Mouse (Mus musculus) CH12.LX (cell line): ENCODE measurements at regions not wholly inside any gene's neighbourhood (a gene's known extent, or its start where the extent isn't known, plus 50 kb on each side); places are given as distances from the start of the nearest gene placed in this dataset.

Experiments used
- DNase-seq: peaks from one replicate; pipeline ENCODE4 v3.0.0-alpha.2; 2013; ENCODE audit errors: extremely low read depth
- H3K27ac ChIP-seq: 2 replicates; pipeline ENCODE4 v1.5.1; 2012; ENCODE audit warnings: low read depth, mild to moderate bottlenecking, control low read depth, moderate library complexity; ENCODE audit not compliant: insufficient read depth
- H3K27me3 ChIP-seq: replicated peaks from 2 replicates; pipeline ENCODE3; 2012; ENCODE audit warnings: inconsistent platforms
- H3K36me3 ChIP-seq, 2 experiments: replicated peaks in 1 of 2; 2 replicates each; pipeline versions ENCODE3 to v1.6.1; 2012; ENCODE audit warnings: inconsistent platforms in 1 of 2, low read length in 1 of 2, mild to moderate bottlenecking in 1 of 2, mixed read lengths in 1 of 2, moderate library complexity in 1 of 2; ENCODE audit not compliant: control insufficient read depth in 1 of 2, insufficient read depth in 1 of 2
- H3K4me1 ChIP-seq, 2 experiments: 2 replicates each; pipeline ENCODE4 v1.6.1; 2012; ENCODE audit warnings: inconsistent platforms in 1 of 2, moderate library complexity in 1 of 2; ENCODE audit not compliant: insufficient read depth in 2 of 2, control insufficient read depth in 1 of 2
- H3K4me2 ChIP-seq: 2 replicates; pipeline ENCODE4 v1.6.1; 2012; ENCODE audit warnings: low read depth, mild to moderate bottlenecking, control low read depth; ENCODE audit not compliant: poor library complexity, insufficient read depth, severe bottlenecking
- H3K4me3 ChIP-seq, 3 experiments: fragments of 150-350 bp in 1 of 3; sonication (generic) in 1 of 3; replicated peaks in 1 of 3; 2 replicates each; pipeline versions ENCODE3 to v1.5.1; 2011 to 2012; ENCODE audit warnings: low read depth in 2 of 3, low read length in 2 of 3, mild to moderate bottlenecking in 2 of 3, moderate library complexity in 2 of 3, control low read depth in 1 of 3, improper control_type of control experiment in 1 of 3, inconsistent platforms in 1 of 3, mixed read lengths in 1 of 3; ENCODE audit not compliant: poor library complexity in 1 of 3
- H3K79me2 ChIP-seq: replicated peaks from 2 replicates; pipeline ENCODE4 v1.6.1; 2012; ENCODE audit warnings: mild to moderate bottlenecking, moderate library complexity; ENCODE audit not compliant: control insufficient read depth, poor library complexity, insufficient read depth, severe bottlenecking; ENCODE audit errors: extremely low read depth
- H3K9ac ChIP-seq: 2 replicates; pipeline ENCODE4 v1.6.1; 2012; ENCODE audit warnings: low read depth, mild to moderate bottlenecking, control low read depth, moderate library complexity; ENCODE audit not compliant: insufficient read depth
- H3K9me3 ChIP-seq: replicated peaks from 2 replicates; pipeline ENCODE3; 2012; ENCODE audit warnings: low read length, inconsistent platforms, mixed read lengths
- BHLHE40 ChIP-seq: IDR thresholded peaks from 2 replicates; pipeline ENCODE4 v1.6.1; 2011; ENCODE audit warnings: mild to moderate bottlenecking, low read depth, low read length, improper control_type of control experiment
- CTCF ChIP-seq, 2 experiments: IDR thresholded peaks in 1 of 2; conservative IDR thresholded peaks in 1 of 2; 2 replicates each; pipeline ENCODE4 v1.5.1; 2011 to 2012; ENCODE audit warnings: low read depth in 2 of 2, low read length in 2 of 2, improper control_type of control experiment in 1 of 2, inconsistent platforms in 1 of 2, mild to moderate bottlenecking in 1 of 2, moderate library complexity in 1 of 2
- EP300 ChIP-seq: IDR thresholded peaks from 2 replicates; pipeline ENCODE4 v1.6.1; 2011; ENCODE audit warnings: low read length, improper control_type of control experiment
- ETS1 ChIP-seq: conservative IDR thresholded peaks from 2 replicates; pipeline ENCODE4 v1.6.1; 2012; ENCODE audit warnings: low read depth, mild to moderate bottlenecking, inconsistent platforms, low read length, improper control_type of control experiment, moderate library complexity
- GABPA ChIP-seq: IDR thresholded peaks from 2 replicates; pipeline ENCODE4 v1.6.1; 2012; ENCODE audit warnings: low read depth, low read length, improper control_type of control experiment, inconsistent platforms; ENCODE audit not compliant: insufficient replicate concordance
- HCFC1 ChIP-seq: IDR thresholded peaks from 2 replicates; pipeline ENCODE4 v1.6.1; 2012; ENCODE audit warnings: low read depth, mild to moderate bottlenecking, inconsistent platforms, low read length, improper control_type of control experiment
- IRF4 ChIP-seq: IDR thresholded peaks from 2 replicates; pipeline ENCODE4 v1.6.1; 2014; ENCODE audit warnings: low read depth, mild to moderate bottlenecking, inconsistent platforms, low read length, improper control_type of control experiment
- JUN ChIP-seq: IDR thresholded peaks from 2 replicates; pipeline ENCODE4 v1.6.1; 2011; ENCODE audit warnings: low read depth, mild to moderate bottlenecking, low read length, improper control_type of control experiment, moderate library complexity; ENCODE audit not compliant: insufficient read depth
- JUND ChIP-seq: conservative IDR thresholded peaks from 2 replicates; pipeline ENCODE4 v1.6.1; 2011; ENCODE audit warnings: low read depth, low read length, improper control_type of control experiment
- MAZ ChIP-seq: IDR thresholded peaks from 2 replicates; pipeline ENCODE4 v1.6.1; 2012; ENCODE audit warnings: low read depth, mild to moderate bottlenecking, inconsistent platforms, low read length, improper control_type of control experiment, moderate library complexity
- MYC ChIP-seq: IDR thresholded peaks from 2 replicates; pipeline ENCODE4 v1.6.1; 2011; ENCODE audit warnings: low read depth, mild to moderate bottlenecking, improper control_type of control experiment, low read length
- RAD21 ChIP-seq: IDR thresholded peaks from 2 replicates; pipeline ENCODE4 v1.6.1; 2011; ENCODE audit warnings: low read depth, mild to moderate bottlenecking, low read length, improper control_type of control experiment, moderate library complexity
- SIN3A ChIP-seq: IDR thresholded peaks from 2 replicates; pipeline ENCODE4 v1.6.1; 2012; ENCODE audit warnings: low read length, improper control_type of control experiment, inconsistent platforms
- SMC3 ChIP-seq: IDR thresholded peaks from 2 replicates; pipeline ENCODE4 v1.6.1; 2011; ENCODE audit warnings: low read depth, low read length, improper control_type of control experiment
- TBP ChIP-seq: conservative IDR thresholded peaks from 2 replicates; pipeline ENCODE4 v1.6.1; 2011; ENCODE audit warnings: low read depth, low read length, improper control_type of control experiment
- TCF12 ChIP-seq: IDR thresholded peaks from 2 replicates; pipeline ENCODE4 v1.6.1; 2014; ENCODE audit warnings: low read depth, mild to moderate bottlenecking, inconsistent platforms, low read length, improper control_type of control experiment
- USF2 ChIP-seq: conservative IDR thresholded peaks from 2 replicates; pipeline ENCODE4 v1.6.1; 2011; ENCODE audit warnings: low read depth, low read length, improper control_type of control experiment
- dilution Hi-C: fragments of 300-500 bp; cut with MboI; formaldehyde crosslinking; loops from 2 replicates; pipeline ENCODE4 v1.14.3; 2020; ENCODE audit warnings: low sequenced_read_pairs; ENCODE audit not compliant: extremely low pct_unique_long_range_greater_than_20kb, extremely low pct_ligation_motif_present
- in situ Hi-C: fragments of 300-500 bp; cut with MboI; formaldehyde crosslinking; loops from 3 replicates; pipeline ENCODE4 v1.14.3; 2019; ENCODE audit warnings: low sequenced_read_pairs, low pct_ligation_motif_present, low pct_unique_long_range_greater_than_20kb, mixed read lengths

DNA sequence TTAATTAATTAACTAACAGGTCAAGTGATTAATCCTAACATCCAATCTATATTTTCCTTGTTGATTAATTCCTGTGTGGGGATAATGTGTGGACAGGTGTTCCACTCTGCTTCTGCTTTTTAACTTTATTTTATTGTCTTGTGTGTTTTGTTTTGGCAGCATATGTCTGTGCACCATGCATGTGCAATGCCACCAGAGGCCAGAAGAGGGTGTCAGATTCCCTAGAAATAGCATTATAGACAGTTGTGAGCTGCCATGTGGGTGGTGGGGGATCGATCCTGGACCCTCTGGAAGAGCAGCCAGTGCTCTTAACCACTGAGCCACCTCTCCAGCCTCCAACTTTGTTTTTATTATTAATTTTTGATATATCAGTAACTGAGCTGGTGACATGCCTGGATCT, 65.6 kb downstream of the En1 start:
- H3K27me3 ChIP-seq, result no peaks in the 10 kb centered on the region
- in situ Hi-C loops, result no loop called here
- no peaks in the 10 kb centered on the region for H3K9me3 ChIP-seq
- H3K4me2 ChIP-seq, result no peak overlapping the region
- DNase-seq, result peak; percentile 22
- H3K4me1 ChIP-seq, result peaks cover 0 to 2% of the 10 kb centered on the region in 2 experiments; a peak in 1 of 4 replicates
- no peak overlapping the region for H3K4me3 ChIP-seq
- dilution Hi-C loops, result no loop called here
- H3K79me2 ChIP-seq, result no peaks in the 10 kb centered on the region
- no peak overlapping the region for H3K9ac ChIP-seq
- no peaks in the 10 kb centered on the region for H3K36me3 ChIP-seq
- H3K27ac ChIP-seq, result no peak overlapping the region
- peak; percentile 61 for TF ChIP-seq RAD21
- peak; percentile 47 to 61 for TF ChIP-seq CTCF (conservative IDR thresholded peaks at IDR 0.05 in 1 of 2, IDR thresholded peaks at IDR 0.05 in 1 of 2; ENCODE audit: low read depth in 2 of 2, low read length in 2 of 2)
- TF ChIP-seq JUND, result no peak
- no peak for TF ChIP-seq GABPA
- TF ChIP-seq USF2, result no peak
- no peak for TF ChIP-seq EP300
- TF ChIP-seq SMC3, result peak; percentile 54
- TF ChIP-seq SIN3A, result no peak

DNA sequence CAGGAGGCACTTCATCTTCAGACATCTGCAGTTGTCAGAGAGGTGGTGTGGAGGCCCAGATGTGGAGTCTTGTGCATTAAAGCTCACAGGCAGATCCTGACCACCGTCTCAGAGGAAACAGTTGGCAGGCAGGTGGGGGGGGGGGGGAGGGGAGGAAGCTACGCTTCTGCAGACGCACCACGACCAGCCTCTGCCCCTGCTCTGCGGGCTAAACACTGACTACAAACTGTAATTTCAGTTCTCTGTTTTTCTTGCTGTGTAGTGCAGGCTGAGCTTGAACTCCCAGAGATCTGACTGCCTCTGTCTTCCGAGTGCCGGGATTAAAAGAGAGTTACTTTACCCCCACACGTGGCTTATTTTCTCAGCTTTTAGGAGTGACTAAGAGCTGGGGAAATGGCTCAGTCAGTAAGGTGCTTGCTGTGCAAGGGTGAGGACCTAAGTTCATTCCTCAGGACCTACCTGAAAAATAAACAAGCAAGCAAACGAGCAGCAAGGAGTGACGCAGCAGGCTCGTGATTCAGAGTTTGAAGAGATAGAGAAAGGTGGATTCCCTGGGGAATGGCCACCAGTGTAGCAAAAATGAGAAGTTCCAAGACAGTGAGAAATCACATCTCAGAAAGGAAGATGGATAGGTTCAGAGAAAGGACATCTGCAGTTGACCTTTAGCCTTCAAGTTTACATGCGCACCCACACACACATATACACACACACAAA, 81.5 kb downstream of the En1 start:
- dilution Hi-C loops (no loop called here), in situ Hi-C loops (loop anchor here (10.0 kb wide), 1 partner anchor 89 kb away; no protein-coding TSS in a partner anchor)
- TF ChIP-seq MYC (0 out of 2 replicates have a peak, but pooled peaks have one; percentile 17), TCF12 (0 out of 2 replicates have a peak, but pooled peaks have one; percentile 21), EP300 (peak; percentile 67), JUN (no peak), TBP (0 out of 2 replicates have a peak, but pooled peaks have one; percentile 40), HCFC1 (no peak), ETS1 (0 out of 2 replicates have a peak, but pooled peaks have one; percentile 21), BHLHE40 (peak; percentile 51), IRF4 (peak; percentile 88), MAZ (no peak)
- H3K4me2 ChIP-seq, result peak overlapping the region; percentile 53
- H3K27me3 ChIP-seq, result no peaks in the 10 kb centered on the region
- H3K4me3 ChIP-seq, result no peak overlapping the region
- H3K9ac ChIP-seq, result no peak overlapping the region
- no peak overlapping the region for H3K27ac ChIP-seq
- H3K36me3 ChIP-seq, result no peaks in the 10 kb centered on the region
- H3K79me2 ChIP-seq, result no peaks in the 10 kb centered on the region
- H3K9me3 ChIP-seq, result no peaks in the 10 kb centered on the region
- peaks cover 9 to 56% of the 10 kb centered on the region in 2 experiments for H3K4me1 ChIP-seq
- DNase-seq, result peak; percentile 82
